Mouse (Mus musculus) MEL (cell line): ENCODE measurements around the gene Ppil6. TPM values are rescaled to one million over a fixed set of nuclear protein-coding genes. Genes with fewer than 3 reads are reported as not detected.

ENCODE experiments used
- DNase-seq: peaks from one replicate; pipeline ENCODE4 v3.0.0; 2011; ENCODE audit warnings: low read depth, low spot score
- H3K27ac ChIP-seq: 2 replicates; pipeline ENCODE4 v1.5.1; 2012; ENCODE audit warnings: low read depth, mild to moderate bottlenecking, control low read depth, low read length, moderate library complexity; ENCODE audit not compliant: control insufficient read depth
- H3K27me3 ChIP-seq, 2 experiments: fragments of 150-350 bp in 1 of 2; sonication (generic) in 1 of 2; 2 replicates each; pipeline ENCODE4 v1.6.1; 2012; ENCODE audit warnings: low read length in 2 of 2, mild to moderate bottlenecking in 2 of 2, improper control_type of control experiment in 1 of 2, moderate library complexity in 1 of 2; ENCODE audit not compliant: insufficient read depth in 2 of 2, control insufficient read depth in 1 of 2
- H3K36me3 ChIP-seq, 2 experiments: 2 replicates each; pipeline ENCODE4 v1.6.1; 2012 to 2014; ENCODE audit warnings: low read length in 2 of 2, improper control_type of control experiment in 1 of 2, inconsistent platforms in 1 of 2, mild to moderate bottlenecking in 1 of 2; ENCODE audit not compliant: insufficient read depth in 2 of 2, control insufficient read depth in 1 of 2
- H3K4me1 ChIP-seq, 2 experiments: fragments of 150-350 bp in 1 of 2; sonication (generic) in 1 of 2; 2 replicates each; pipeline ENCODE4 v1.6.1; 2012; ENCODE audit warnings: low read length in 2 of 2, improper control_type of control experiment in 1 of 2, mild to moderate bottlenecking in 1 of 2; ENCODE audit not compliant: insufficient read depth in 2 of 2, control insufficient read depth in 1 of 2
- H3K4me3 ChIP-seq, 2 experiments: fragments of 150-350 bp in 1 of 2; sonication (generic) in 1 of 2; 2 replicates each; pipeline ENCODE4 v1.5.1; 2012; ENCODE audit warnings: low read depth in 2 of 2, low read length in 2 of 2, mild to moderate bottlenecking in 2 of 2, moderate library complexity in 2 of 2, control low read depth in 1 of 2, improper control_type of control experiment in 1 of 2; ENCODE audit not compliant: control insufficient read depth in 1 of 2, insufficient read depth in 1 of 2
- H3K79me2 ChIP-seq: 2 replicates; pipeline ENCODE4 v1.6.1; 2012; ENCODE audit warnings: mild to moderate bottlenecking, low read length, moderate library complexity; ENCODE audit not compliant: control insufficient read depth, poor library complexity, insufficient read depth
- H3K9ac ChIP-seq: 2 replicates; pipeline ENCODE4 v1.6.1; 2012; ENCODE audit warnings: low read depth, mild to moderate bottlenecking, control low read depth, low read length, moderate library complexity; ENCODE audit not compliant: control insufficient read depth, poor library complexity, severe bottlenecking
- H3K9me3 ChIP-seq: fragments of 150-350 bp; sonication (generic); replicated peaks from 2 replicates; pipeline ENCODE4 v1.6.1; 2012; ENCODE audit warnings: mild to moderate bottlenecking, low read length, improper control_type of control experiment, moderate library complexity; ENCODE audit not compliant: insufficient read depth
- ETS1 ChIP-seq: IDR thresholded peaks from 2 replicates; pipeline ENCODE4 v1.6.1; 2012; ENCODE audit warnings: low read depth, mild to moderate bottlenecking, inconsistent platforms, low read length, improper control_type of control experiment, moderate library complexity
- GABPA ChIP-seq: IDR thresholded peaks from 2 replicates; pipeline ENCODE4 v1.6.1; 2012; ENCODE audit warnings: low read depth, mild to moderate bottlenecking, inconsistent platforms, low read length, improper control_type of control experiment, moderate library complexity
- GATA1 ChIP-seq: IDR thresholded peaks from 2 replicates; pipeline ENCODE4 v1.6.1; 2011; ENCODE audit warnings: low read depth, low read length, improper control_type of control experiment
- JUND ChIP-seq: IDR thresholded peaks from 2 replicates; pipeline ENCODE4 v1.6.1; 2011; ENCODE audit warnings: low read depth, mild to moderate bottlenecking, improper control_type of control experiment, low read length
- MAX ChIP-seq: IDR thresholded peaks from 2 replicates; pipeline ENCODE4 v1.6.1; 2011; ENCODE audit warnings: low read length, improper control_type of control experiment
- NRF1 ChIP-seq: IDR thresholded peaks from 2 replicates; pipeline ENCODE4 v1.6.1; 2014; ENCODE audit warnings: low read depth, mild to moderate bottlenecking, inconsistent platforms, low read length, improper control_type of control experiment, moderate library complexity; ENCODE audit not compliant: poor library complexity, insufficient read depth, severe bottlenecking
- POLR2AphosphoS5 ChIP-seq: IDR thresholded peaks from 2 replicates; pipeline ENCODE4 v1.6.1; 2012; ENCODE audit warnings: low read depth, borderline replicate concordance, mild to moderate bottlenecking, inconsistent platforms, low read length, moderate library complexity, mixed read lengths
- RAD21 ChIP-seq: IDR thresholded peaks from 2 replicates; pipeline ENCODE4 v1.6.1; 2011; ENCODE audit warnings: mild to moderate bottlenecking, low read depth, low read length, improper control_type of control experiment
- SIN3A ChIP-seq: IDR thresholded peaks from 2 replicates; pipeline ENCODE4 v1.6.1; 2012; ENCODE audit warnings: low read length, improper control_type of control experiment, inconsistent platforms
- SMC3 ChIP-seq: IDR thresholded peaks from 2 replicates; pipeline ENCODE4 v1.6.1; 2011; ENCODE audit warnings: low read depth, low read length, improper control_type of control experiment
- TAL1 ChIP-seq: IDR thresholded peaks from 2 replicates; pipeline ENCODE4 v1.6.1; 2012; ENCODE audit warnings: mild to moderate bottlenecking, inconsistent platforms, low read length, moderate library complexity, mixed read lengths
- USF1 ChIP-seq: IDR thresholded peaks from 2 replicates; pipeline ENCODE4 v1.6.1; 2014; ENCODE audit warnings: low read depth, mild to moderate bottlenecking, inconsistent platforms, low read length, improper control_type of control experiment, moderate library complexity
- ZKSCAN1 ChIP-seq: IDR thresholded peaks from 2 replicates; pipeline ENCODE4 v1.6.1; 2012; ENCODE audit warnings: low read depth, mild to moderate bottlenecking, inconsistent platforms, low read length, improper control_type of control experiment, moderate library complexity
- polyA plus RNA-seq, 2 experiments: library from polyadenylated mRNA; stranded (reverse) in 1 of 2; unstranded in 1 of 2; fragments of >175 nt in 1 of 2; fragments of >200 nt in 1 of 2; gene quantifications; 2 replicates each; pipeline versions ENCODE4 v1.2.1 to v1.2.4; 2012; ENCODE audit warnings: low replicate concordance in 2 of 2, low read depth in 1 of 2; ENCODE audit not compliant: insufficient read length in 2 of 2, insufficient read depth in 1 of 2, missing spikeins in 1 of 2
- total RNA-seq: library from RNA; depleted of rRNA; stranded (reverse); fragments of 300-350 nt; gene quantifications from 2 replicates; pipeline ENCODE4 v1.2.3, GENCODE M21; 2012

Ppil6 gene
- total and polyA plus RNA-seq, 3 experiments, result not detected

GRCm38 (mm10) chr10:41543844-41544243, 53.6 kb downstream of the Ppil6 start:
- H3K4me1 ChIP-seq, result no peaks in the 10 kb centered on the region
- no peaks in the 10 kb centered on the region for H3K79me2 ChIP-seq
- no peaks in the 10 kb centered on the region for H3K36me3 ChIP-seq
- H3K9ac ChIP-seq, result no peak overlapping the region
- no peak for DNase-seq
- TF ChIP-seq JUND (no peak), SIN3A (no peak), USF1 (no peak)
- H3K27me3 ChIP-seq, result peaks cover 0 to 9% of the 10 kb centered on the region in 2 experiments; a peak in 2 of 4 replicates
- no peak overlapping the region for H3K27ac ChIP-seq
- no peak overlapping the region for H3K4me3 ChIP-seq
- H3K9me3 ChIP-seq, result no peaks in the 10 kb centered on the region

GRCm38 (mm10) chr10:41544481-41545190, 54.4 kb downstream of the Ppil6 start:
- H3K9ac ChIP-seq, result no peak overlapping the region
- TF ChIP-seq ETS1, result no peak
- no peak for TF ChIP-seq ZKSCAN1
- TF ChIP-seq SMC3, result no peak
- no peak for TF ChIP-seq RAD21
- TF ChIP-seq GABPA, result no peak
- TF ChIP-seq, all 39 proteins: peak for 0
- H3K27me3 ChIP-seq, result peaks cover 0 to 12% of the 10 kb centered on the region in 2 experiments; a peak in 3 of 4 replicates
- H3K9me3 ChIP-seq, result no peaks in the 10 kb centered on the region
- no peak for DNase-seq
- no peaks in the 10 kb centered on the region for H3K79me2 ChIP-seq
- H3K36me3 ChIP-seq, result no peaks in the 10 kb centered on the region
- no peaks in the 10 kb centered on the region for H3K4me1 ChIP-seq
- H3K27ac ChIP-seq, result no peak overlapping the region
- no peak overlapping the region for H3K4me3 ChIP-seq

DNA sequence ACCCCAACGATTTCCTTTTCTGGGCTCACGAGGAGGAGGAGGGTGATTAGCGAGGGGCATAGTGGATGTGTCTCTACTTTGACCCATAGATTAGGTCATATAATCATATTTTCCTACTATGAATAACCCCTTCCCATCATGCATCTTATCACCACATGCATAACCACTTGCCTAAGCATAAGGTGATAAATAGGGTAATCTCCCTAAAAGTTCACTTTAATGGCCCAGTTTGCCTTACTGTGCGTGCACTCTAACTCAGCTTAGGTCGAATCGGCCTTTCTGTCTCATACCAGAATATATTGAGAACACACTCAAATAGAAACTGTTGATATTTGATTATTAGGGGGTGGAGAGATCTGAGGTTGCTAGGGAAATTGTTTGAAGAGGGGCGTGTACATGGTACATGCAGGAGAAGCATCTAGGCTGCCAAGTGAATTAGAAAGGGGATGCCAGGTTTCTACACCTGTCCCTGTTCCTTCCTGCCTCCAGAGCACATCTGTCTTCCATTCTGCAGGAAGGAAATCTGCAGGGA, 55.1 kb downstream of the Ppil6 start:
- Histone ChIP-seq H3K27me3 (peaks cover 3 to 14% of the 10 kb centered on the region in 2 experiments), H3K36me3 (no peaks in the 10 kb centered on the region), H3K27ac (no peak overlapping the region), H3K4me1 (no peaks in the 10 kb centered on the region), H3K4me3 (no peak overlapping the region), H3K79me2 (no peaks in the 10 kb centered on the region), H3K9me3 (no peaks in the 10 kb centered on the region), H3K9ac (no peak overlapping the region)
- TF ChIP-seq TAL1 (no peak), NRF1 (no peak), ETS1 (no peak), MAX (no peak), GATA1 (no peak), POLR2AphosphoS5 (no peak)
- DNase-seq, result no peak
